Mouse (Mus musculus) CH12.LX (cell line): ENCODE data around the gene Fam92b. TPM values are rescaled to one million over a fixed set of nuclear protein-coding genes. Genes with fewer than 3 reads are reported as not detected.

ENCODE experiments used
- DNase-seq: peaks from one replicate; pipeline ENCODE4 v3.0.0-alpha.2; 2013; ENCODE audit errors: extremely low read depth
- H3K27ac ChIP-seq: 2 replicates; pipeline ENCODE4 v1.5.1; 2012; ENCODE audit warnings: low read depth, mild to moderate bottlenecking, control low read depth, moderate library complexity; ENCODE audit not compliant: insufficient read depth
- H3K27me3 ChIP-seq: replicated peaks from 2 replicates; pipeline ENCODE3; 2012; ENCODE audit warnings: inconsistent platforms
- H3K36me3 ChIP-seq, 2 experiments: replicated peaks in 1 of 2; 2 replicates each; pipeline versions ENCODE3 to v1.6.1; 2012; ENCODE audit warnings: inconsistent platforms in 1 of 2, low read length in 1 of 2, mild to moderate bottlenecking in 1 of 2, mixed read lengths in 1 of 2, moderate library complexity in 1 of 2; ENCODE audit not compliant: control insufficient read depth in 1 of 2, insufficient read depth in 1 of 2
- H3K4me1 ChIP-seq, 2 experiments: 2 replicates each; pipeline ENCODE4 v1.6.1; 2012; ENCODE audit warnings: inconsistent platforms in 1 of 2, moderate library complexity in 1 of 2; ENCODE audit not compliant: insufficient read depth in 2 of 2, control insufficient read depth in 1 of 2
- H3K4me2 ChIP-seq: 2 replicates; pipeline ENCODE4 v1.6.1; 2012; ENCODE audit warnings: low read depth, mild to moderate bottlenecking, control low read depth; ENCODE audit not compliant: poor library complexity, insufficient read depth, severe bottlenecking
- H3K4me3 ChIP-seq, 3 experiments: fragments of 150-350 bp in 1 of 3; sonication (generic) in 1 of 3; replicated peaks in 1 of 3; 2 replicates each; pipeline versions ENCODE3 to v1.5.1; 2011 to 2012; ENCODE audit warnings: low read depth in 2 of 3, low read length in 2 of 3, mild to moderate bottlenecking in 2 of 3, moderate library complexity in 2 of 3, control low read depth in 1 of 3, improper control_type of control experiment in 1 of 3, inconsistent platforms in 1 of 3, mixed read lengths in 1 of 3; ENCODE audit not compliant: poor library complexity in 1 of 3
- H3K79me2 ChIP-seq: replicated peaks from 2 replicates; pipeline ENCODE4 v1.6.1; 2012; ENCODE audit warnings: mild to moderate bottlenecking, moderate library complexity; ENCODE audit not compliant: control insufficient read depth, poor library complexity, insufficient read depth, severe bottlenecking; ENCODE audit errors: extremely low read depth
- H3K9ac ChIP-seq: 2 replicates; pipeline ENCODE4 v1.6.1; 2012; ENCODE audit warnings: low read depth, mild to moderate bottlenecking, control low read depth, moderate library complexity; ENCODE audit not compliant: insufficient read depth
- H3K9me3 ChIP-seq: replicated peaks from 2 replicates; pipeline ENCODE3; 2012; ENCODE audit warnings: low read length, inconsistent platforms, mixed read lengths
- BHLHE40 ChIP-seq: IDR thresholded peaks from 2 replicates; pipeline ENCODE4 v1.6.1; 2011; ENCODE audit warnings: mild to moderate bottlenecking, low read depth, low read length, improper control_type of control experiment
- E2F4 ChIP-seq: IDR thresholded peaks from 2 replicates; pipeline ENCODE4 v1.6.1; 2011; ENCODE audit warnings: low read depth, low read length, improper control_type of control experiment; ENCODE audit not compliant: insufficient replicate concordance
- ELF1 ChIP-seq: IDR thresholded peaks from 2 replicates; pipeline ENCODE4 v1.6.1; 2014; ENCODE audit warnings: low read depth, mild to moderate bottlenecking, inconsistent platforms, low read length, improper control_type of control experiment
- EP300 ChIP-seq: IDR thresholded peaks from 2 replicates; pipeline ENCODE4 v1.6.1; 2011; ENCODE audit warnings: low read length, improper control_type of control experiment
- ETS1 ChIP-seq: conservative IDR thresholded peaks from 2 replicates; pipeline ENCODE4 v1.6.1; 2012; ENCODE audit warnings: low read depth, mild to moderate bottlenecking, inconsistent platforms, low read length, improper control_type of control experiment, moderate library complexity
- GABPA ChIP-seq: IDR thresholded peaks from 2 replicates; pipeline ENCODE4 v1.6.1; 2012; ENCODE audit warnings: low read depth, low read length, improper control_type of control experiment, inconsistent platforms; ENCODE audit not compliant: insufficient replicate concordance
- HCFC1 ChIP-seq: IDR thresholded peaks from 2 replicates; pipeline ENCODE4 v1.6.1; 2012; ENCODE audit warnings: low read depth, mild to moderate bottlenecking, inconsistent platforms, low read length, improper control_type of control experiment
- IRF4 ChIP-seq: IDR thresholded peaks from 2 replicates; pipeline ENCODE4 v1.6.1; 2014; ENCODE audit warnings: low read depth, mild to moderate bottlenecking, inconsistent platforms, low read length, improper control_type of control experiment
- JUND ChIP-seq: conservative IDR thresholded peaks from 2 replicates; pipeline ENCODE4 v1.6.1; 2011; ENCODE audit warnings: low read depth, low read length, improper control_type of control experiment
- KAT2A ChIP-seq: IDR thresholded peaks from 2 replicates; pipeline ENCODE4 v1.6.1; 2012; ENCODE audit warnings: low read length, improper control_type of control experiment, inconsistent platforms; ENCODE audit not compliant: insufficient replicate concordance
- MAFK ChIP-seq: IDR thresholded peaks from 2 replicates; pipeline ENCODE4 v1.6.1; 2011; ENCODE audit warnings: low read length, improper control_type of control experiment; ENCODE audit not compliant: insufficient replicate concordance
- MAZ ChIP-seq: IDR thresholded peaks from 2 replicates; pipeline ENCODE4 v1.6.1; 2012; ENCODE audit warnings: low read depth, mild to moderate bottlenecking, inconsistent platforms, low read length, improper control_type of control experiment, moderate library complexity
- MXI1 ChIP-seq: IDR thresholded peaks from 2 replicates; pipeline ENCODE4 v1.6.1; 2011; ENCODE audit warnings: mild to moderate bottlenecking, low read depth, low read length, improper control_type of control experiment
- MYC ChIP-seq: IDR thresholded peaks from 2 replicates; pipeline ENCODE4 v1.6.1; 2011; ENCODE audit warnings: low read depth, mild to moderate bottlenecking, improper control_type of control experiment, low read length
- PAX5 ChIP-seq: IDR thresholded peaks from 2 replicates; pipeline ENCODE4 v1.6.1; 2012; ENCODE audit warnings: low read length, inconsistent platforms, mixed read lengths
- POLR2AphosphoS2 ChIP-seq: IDR thresholded peaks from 2 replicates; pipeline ENCODE4 v1.6.1; 2011; ENCODE audit warnings: low read depth, low read length, improper control_type of control experiment
- SMC3 ChIP-seq: IDR thresholded peaks from 2 replicates; pipeline ENCODE4 v1.6.1; 2011; ENCODE audit warnings: low read depth, low read length, improper control_type of control experiment
- TBP ChIP-seq: conservative IDR thresholded peaks from 2 replicates; pipeline ENCODE4 v1.6.1; 2011; ENCODE audit warnings: low read depth, low read length, improper control_type of control experiment
- UBTF ChIP-seq: IDR thresholded peaks from 2 replicates; pipeline ENCODE4 v1.6.1; 2012; ENCODE audit warnings: low read depth, mild to moderate bottlenecking, inconsistent platforms, low read length, improper control_type of control experiment, moderate library complexity
- USF1 ChIP-seq: IDR thresholded peaks from 2 replicates; pipeline ENCODE4 v1.6.1; 2014; ENCODE audit warnings: low read depth, mild to moderate bottlenecking, inconsistent platforms, low read length, improper control_type of control experiment
- ZC3H11A ChIP-seq: IDR thresholded peaks from 2 replicates; pipeline ENCODE4 v1.6.1; 2012; ENCODE audit warnings: low read depth, mild to moderate bottlenecking, inconsistent platforms, low read length, improper control_type of control experiment
- dilution Hi-C: fragments of 300-500 bp; cut with MboI; formaldehyde crosslinking; loops from 2 replicates; pipeline ENCODE4 v1.14.3; 2020; ENCODE audit warnings: low sequenced_read_pairs; ENCODE audit not compliant: extremely low pct_unique_long_range_greater_than_20kb, extremely low pct_ligation_motif_present
- in situ Hi-C: fragments of 300-500 bp; cut with MboI; formaldehyde crosslinking; loops from 3 replicates; pipeline ENCODE4 v1.14.3; 2019; ENCODE audit warnings: low sequenced_read_pairs, low pct_ligation_motif_present, low pct_unique_long_range_greater_than_20kb, mixed read lengths
- polyA plus RNA-seq: library from polyadenylated mRNA; unstranded; fragments of >175 nt; gene quantifications from 2 replicates; pipeline ENCODE4 v1.2.1, GENCODE M21; 2012; ENCODE audit warnings: low read depth; ENCODE audit not compliant: insufficient read length
- total RNA-seq, 2 experiments: library from RNA; depleted of rRNA; stranded (reverse); fragments of 300-350 nt in 1 of 2; fragments of >200 nt in 1 of 2; gene quantifications; 2 replicates each; pipeline ENCODE4 v1.2.3; 2012 to 2014

Fam92b gene
- total and polyA plus RNA-seq, 3 experiments, result not detected

GRCm38 (mm10) chr8:120119931-120120330 lies 57.3 kb downstream of the Fam92b start:
- Histone ChIP-seq H3K4me3 (no peak overlapping the region), H3K27ac (no peak overlapping the region), H3K4me2 (no peak overlapping the region), H3K9me3 (peaks cover 11% of the 10 kb centered on the region), H3K79me2 (no peaks in the 10 kb centered on the region), H3K27me3 (peaks cover 91% of the 10 kb centered on the region), H3K36me3 (no peaks in the 10 kb centered on the region), H3K9ac (no peak overlapping the region), H3K4me1 (peaks cover 7 to 20% of the 10 kb centered on the region in 2 experiments)
- dilution Hi-C loops, result no loop called here
- TF ChIP-seq MXI1, result no peak
- no peak for TF ChIP-seq USF1
- TF ChIP-seq HCFC1, result no peak
- TF ChIP-seq POLR2AphosphoS2, result no peak
- no peak for TF ChIP-seq ETS1
- TF ChIP-seq PAX5, result no peak
- TF ChIP-seq JUND, result no peak
- TF ChIP-seq E2F4, result no peak
- TF ChIP-seq ZC3H11A, result no peak
- TF ChIP-seq MAZ, result no peak
- no peak for TF ChIP-seq MYC
- no peak for TF ChIP-seq UBTF
- TF ChIP-seq EP300, result no peak
- no peak for TF ChIP-seq KAT2A
- no peak for TF ChIP-seq IRF4
- TF ChIP-seq BHLHE40, result no peak
- TF ChIP-seq ELF1, result no peak
- TF ChIP-seq GABPA, result no peak
- TF ChIP-seq TBP, result no peak
- no peak for DNase-seq
- in situ Hi-C loops, result no loop called here

- dilution Hi-C loops (no loop called here), in situ Hi-C loops (no loop called here)
- Histone ChIP-seq H3K4me2 (no peak overlapping the region), H3K9me3 (peaks cover 16% of the 10 kb centered on the region), H3K4me1 (peaks cover 9 to 20% of the 10 kb centered on the region in 2 experiments), H3K9ac (no peak overlapping the region), H3K4me3 (no peak overlapping the region), H3K27ac (no peak overlapping the region), H3K36me3 (no peaks in the 10 kb centered on the region), H3K27me3 (peaks cover 91% of the 10 kb centered on the region), H3K79me2 (no peaks in the 10 kb centered on the region)
- no peak for DNase-seq
- no peak for TF ChIP-seq MAFK
- TF ChIP-seq SMC3, result no peak
- TF ChIP-seq PAX5, result no peak
- no peak for TF ChIP-seq MYC
These were observed 57.8 kb downstream of the Fam92b start for GRCm38 (mm10) chr8:120119429-120119828.
